Mouse (Mus musculus) erythroid progenitor cell, adult 5-6 weeks (primary cell): ENCODE measurements around the gene Alg12. TPM values are rescaled to one million over a fixed set of nuclear protein-coding genes. Genes with fewer than 3 reads are reported as not detected.

Experiments
- ATAC-seq: replicated peaks from 2 replicates; pipeline ENCODE4 v1.8.0; 2016; ENCODE audit warnings: moderate number of reproducible peaks, mild to moderate bottlenecking, moderate TSS enrichment, inconsistent platforms; ENCODE audit not compliant: poor library complexity, low FRiP score, severe bottlenecking
- total RNA-seq, 2 experiments: library from RNA; stranded (forward) in 1 of 2; stranded (reverse) in 1 of 2; fragments of 150-400 nt in 1 of 2; fragments of 186-747, 209-891 nt in 1 of 2; gene quantifications; 2 replicates each; pipeline versions ENCODE4 v1.2.3 to v1.2.4; 2015 to 2017; ENCODE audit warnings: low replicate concordance in 2 of 2

Alg12 gene
- total RNA-seq (2015; ENCODE audit: low replicate concordance) (5.0 and 5.4 TPM in 2 replicates), total RNA-seq (2017; ENCODE audit: low replicate concordance) (1.2 and 2.4 TPM in 2 replicates)

- peak; percentile 96 for ATAC-seq
Measured at GRCm38 (mm10) chr15:88819026-88819905, at the start of gene Alg12, which contains the start of gene Creld2. Gene Alg12 (minus strand): TSS chr15:88819318. Gene Creld2 (plus strand): TSS chr15:88819646.

GRCm38 (mm10) chr15:88868024-88868742, 49.1 kb upstream of the Alg12 start:
- no peak for ATAC-seq

GRCm38 (mm10) chr15:88867368-88868023, 48.4 kb upstream of the Alg12 start:
- ATAC-seq = no peak

GRCm38 (mm10) chr15:88866934-88867356, 47.8 kb upstream of the Alg12 start:
- ATAC-seq = no peak

GRCm38 (mm10) chr15:88865888-88866695, 47.0 kb upstream of the Alg12 start:
- ATAC-seq = no peak

- ATAC-seq = no peak
Measured at GRCm38 (mm10) chr15:88865061-88865460, 45.9 kb upstream of the Alg12 start.

- ATAC-seq = no peak
Measured at GRCm38 (mm10) chr15:88864270-88865030, 45.3 kb upstream of the Alg12 start.

- ATAC-seq = no peak
Measured at GRCm38 (mm10) chr15:88863695-88864231, 44.6 kb upstream of the Alg12 start.

GRCm38 (mm10) chr15:88862881-88863694, 44.0 kb upstream of the Alg12 start:
- no peak for ATAC-seq

- ATAC-seq = peak; percentile 90
Measured at GRCm38 (mm10) chr15:88861772-88862622, 42.9 kb upstream of the Alg12 start, which contains the start of gene Pim3. Gene Pim3 (plus strand): TSS chr15:88862186.

- ATAC-seq = no peak
Measured at GRCm38 (mm10) chr15:88860781-88861180, 41.7 kb upstream of the Alg12 start.

GRCm38 (mm10) chr15:88859206-88859970, 40.3 kb upstream of the Alg12 start:
- ATAC-seq = no peak

GRCm38 (mm10) chr15:88858707-88859106, 39.6 kb upstream of the Alg12 start:
- ATAC-seq = no peak

- ATAC-seq = no peak
Measured at GRCm38 (mm10) chr15:88858141-88858541, 39.0 kb upstream of the Alg12 start.

GRCm38 (mm10) chr15:88857361-88857760, 38.2 kb upstream of the Alg12 start:
- ATAC-seq = no peak

GRCm38 (mm10) chr15:88856613-88857012, 37.5 kb upstream of the Alg12 start:
- no peak for ATAC-seq
